Mouse (Mus musculus) limb, embryonic 13.5 days (tissue): ENCODE results near the gene Gm20388. TPM values are rescaled to one million over a fixed set of nuclear protein-coding genes. Genes with fewer than 3 reads are reported as not detected.

ENCODE experiments used
- ATAC-seq: fragments of 200-750 bp; cut with Nextera tagmentation; 2 replicates; pipeline ENCODE4 v1.8.0; 2017; ENCODE audit warnings: low read depth, moderate number of reproducible peaks, moderate TSS enrichment; ENCODE audit not compliant: low FRiP score
- H3K27ac ChIP-seq: fragments of 300-500 bp; sonication (generic); 2 replicates; pipeline ENCODE4 v1.5.1; 2015; ENCODE audit warnings: inconsistent platforms, mild to moderate bottlenecking, moderate library complexity
- H3K27me3 ChIP-seq: fragments of 300-500 bp; sonication (generic); 2 replicates; pipeline ENCODE4 v1.6.1; 2015; ENCODE audit warnings: mild to moderate bottlenecking, inconsistent platforms
- H3K36me3 ChIP-seq: fragments of 300-500 bp; sonication (generic); 2 replicates; pipeline ENCODE4 v1.6.1; 2015; ENCODE audit warnings: inconsistent platforms, mild to moderate bottlenecking, moderate library complexity
- H3K4me1 ChIP-seq: fragments of 300-500 bp; sonication (generic); 2 replicates; pipeline ENCODE4 v1.6.1; 2015; ENCODE audit warnings: inconsistent platforms
- H3K4me2 ChIP-seq: fragments of 300-500 bp; sonication (generic); replicated peaks from 2 replicates; pipeline ENCODE4 v1.6.1; 2015; ENCODE audit warnings: inconsistent platforms, mild to moderate bottlenecking, moderate library complexity
- H3K4me3 ChIP-seq: fragments of 300-500 bp; sonication (generic); 2 replicates; pipeline ENCODE4 v1.5.1; 2015; ENCODE audit warnings: moderate library complexity, mild to moderate bottlenecking, inconsistent platforms
- H3K9ac ChIP-seq: fragments of 300-500 bp; sonication (generic); 2 replicates; pipeline ENCODE4 v1.6.1; 2015; ENCODE audit warnings: mild to moderate bottlenecking, inconsistent platforms
- H3K9me3 ChIP-seq: fragments of 300-500 bp; sonication (generic); 2 replicates; pipeline ENCODE4 v1.6.1; 2016; ENCODE audit warnings: inconsistent platforms
- whole genome bisulfite sequencing: fragments of 180-500 bp; shearing (Covaris S2); methylation state at CpG from one replicate; pipeline ENCODE4 v1.1.7; 2015; 5-methylcytosine and 5-hydroxymethylcytosine counted together
- polyA plus RNA-seq: library from polyadenylated mRNA; unstranded; fragments of >200 nt; fragmentation: Nextera tagmentation; extraction: Ambion mirVana; gene quantifications from 2 replicates; pipeline ENCODE4 v1.2.1, GENCODE M21; 2015

Gm20388 gene
- polyA plus RNA-seq, 1 experiment from 2014 or later, result 7.1 TPM

GRCm38 (mm10) chr8:121687455-121688161, 1777.0 kb downstream of the Gm20388 start:
- no peaks in the 10 kb centered on the region for H3K27me3 ChIP-seq
- H3K9ac ChIP-seq, result no peak overlapping the region; the same call in 1 of the 2 replicates
- no peaks in the 10 kb centered on the region for H3K9me3 ChIP-seq
- no peak overlapping the region for H3K4me3 ChIP-seq
- H3K27ac ChIP-seq, result no peak overlapping the region
- no peaks in the 10 kb centered on the region; the same call in 1 of the 2 replicates for H3K4me1 ChIP-seq
- H3K4me2 ChIP-seq, result no peak overlapping the region
- 61% methylated on average over 14 of the region's 14 CpGs for WGBS
- no peaks in the 10 kb centered on the region for H3K36me3 ChIP-seq
- no peak for ATAC-seq

- Histone ChIP-seq H3K4me3 (no peak overlapping the region), H3K27ac (no peak overlapping the region), H3K36me3 (no peaks in the 10 kb centered on the region), H3K9me3 (no peaks in the 10 kb centered on the region), H3K4me2 (no peak overlapping the region), H3K9ac (no peak overlapping the region), H3K27me3 (no peaks in the 10 kb centered on the region), H3K4me1 (no peaks in the 10 kb centered on the region; the same call in 1 of the 2 replicates)
- WGBS, result 42% methylated on average over 5 of the region's 5 CpGs
- no peak for ATAC-seq
Observed at GRCm38 (mm10) chr8:121688496-121688895, 1777.9 kb downstream of the Gm20388 start.

- H3K27ac ChIP-seq, result no peak overlapping the region
- no peak overlapping the region for H3K4me2 ChIP-seq
- no peak overlapping the region for H3K4me3 ChIP-seq
- H3K4me1 ChIP-seq, result peaks cover 13% of the 10 kb centered on the region
- no peaks in the 10 kb centered on the region for H3K36me3 ChIP-seq
- no peaks in the 10 kb centered on the region for H3K9me3 ChIP-seq
- ATAC-seq, result no peak
- 55% methylated on average over 4 of the region's 4 CpGs for WGBS
- H3K9ac ChIP-seq, result no peak overlapping the region
- H3K27me3 ChIP-seq, result no peaks in the 10 kb centered on the region
Observed at GRCm38 (mm10) chr8:121694453-121694852, 1783.8 kb downstream of the Gm20388 start.

- Histone ChIP-seq H3K27me3 (no peaks in the 10 kb centered on the region), H3K9me3 (no peaks in the 10 kb centered on the region), H3K4me3 (no peak overlapping the region), H3K4me2 (no peak overlapping the region), H3K36me3 (no peaks in the 10 kb centered on the region), H3K27ac (no peak overlapping the region), H3K4me1 (peaks cover 13% of the 10 kb centered on the region), H3K9ac (no peak overlapping the region)
- no peak for ATAC-seq
- 75% methylated on average over 6 of the region's 6 CpGs for WGBS
Observed at GRCm38 (mm10) chr8:121695585-121696184, 1785.0 kb downstream of the Gm20388 start.

GRCm38 (mm10) chr8:121697735-121698614, 1787.3 kb downstream of the Gm20388 start:
- peak overlapping the region; percentile 23 for H3K4me3 ChIP-seq
- no peaks in the 10 kb centered on the region for H3K9me3 ChIP-seq
- peak; percentile 16 for ATAC-seq
- H3K36me3 ChIP-seq, result no peaks in the 10 kb centered on the region
- WGBS, result 3% methylated on average over 16 of the region's 17 CpGs
- no peak overlapping the region for H3K27ac ChIP-seq
- peaks cover 13% of the 10 kb centered on the region for H3K4me1 ChIP-seq
- 0 out of 2 replicates have a peak overlapping the region, but pooled peaks have one; percentile 31 for H3K9ac ChIP-seq
- H3K27me3 ChIP-seq, result no peaks in the 10 kb centered on the region
- peak overlapping the region; percentile 55 for H3K4me2 ChIP-seq

- ATAC-seq, result no peak
- Histone ChIP-seq H3K27ac (no peak overlapping the region), H3K9me3 (no peaks in the 10 kb centered on the region), H3K4me3 (peak overlapping the region; percentile 23), H3K36me3 (no peaks in the 10 kb centered on the region), H3K9ac (no peak overlapping the region), H3K4me1 (peaks cover 13% of the 10 kb centered on the region), H3K27me3 (no peaks in the 10 kb centered on the region), H3K4me2 (peak overlapping the region; percentile 55)
- WGBS, result 8% methylated on average over 9 of the region's 9 CpGs
Observed at GRCm38 (mm10) chr8:121698615-121699101, 1788.0 kb downstream of the Gm20388 start.

- no peak overlapping the region for H3K4me3 ChIP-seq
- no peaks in the 10 kb centered on the region for H3K36me3 ChIP-seq
- 86% methylated on average over 2 of the region's 2 CpGs for WGBS
- no peak overlapping the region for H3K4me2 ChIP-seq
- H3K9ac ChIP-seq, result no peak overlapping the region
- ATAC-seq, result no peak
- no peak overlapping the region for H3K27ac ChIP-seq
- H3K27me3 ChIP-seq, result peaks cover under 1% of the 10 kb centered on the region; the same call in 1 of the 2 replicates
- peaks cover 13% of the 10 kb centered on the region for H3K4me1 ChIP-seq
- H3K9me3 ChIP-seq, result no peaks in the 10 kb centered on the region
Observed at GRCm38 (mm10) chr8:121699936-121700335, 1789.3 kb downstream of the Gm20388 start.

GRCm38 (mm10) chr8:121705174-121705573, 1794.5 kb downstream of the Gm20388 start:
- no peaks in the 10 kb centered on the region for H3K36me3 ChIP-seq
- no peak for ATAC-seq
- no peak overlapping the region for H3K27ac ChIP-seq
- no peak overlapping the region for H3K4me2 ChIP-seq
- no peak overlapping the region for H3K4me3 ChIP-seq
- peaks cover 23% of the 10 kb centered on the region for H3K27me3 ChIP-seq
- 50% methylated on average over 3 of the region's 3 CpGs for WGBS
- no peaks in the 10 kb centered on the region for H3K9me3 ChIP-seq
- H3K9ac ChIP-seq, result no peak overlapping the region
- H3K4me1 ChIP-seq, result no peaks in the 10 kb centered on the region

GRCm38 (mm10) chr8:121706956-121707355, 1796.3 kb downstream of the Gm20388 start:
- Histone ChIP-seq H3K9me3 (no peaks in the 10 kb centered on the region), H3K36me3 (no peaks in the 10 kb centered on the region), H3K4me2 (no peak overlapping the region), H3K27me3 (peaks cover 23% of the 10 kb centered on the region), H3K4me3 (no peak overlapping the region), H3K9ac (no peak overlapping the region), H3K27ac (no peak overlapping the region), H3K4me1 (no peaks in the 10 kb centered on the region)
- WGBS, result 80% methylated on average over 11 of the region's 11 CpGs
- ATAC-seq, result no peak

GRCm38 (mm10) chr8:121708406-121708805, 1797.8 kb downstream of the Gm20388 start:
- no peak for ATAC-seq
- no peak overlapping the region for H3K27ac ChIP-seq
- no peaks in the 10 kb centered on the region for H3K9me3 ChIP-seq
- no peaks in the 10 kb centered on the region for H3K4me1 ChIP-seq
- H3K36me3 ChIP-seq, result no peaks in the 10 kb centered on the region
- WGBS, result 67% methylated on average over 6 of the region's 6 CpGs
- no peak overlapping the region for H3K4me2 ChIP-seq
- peaks cover 25% of the 10 kb centered on the region for H3K27me3 ChIP-seq
- no peak overlapping the region for H3K4me3 ChIP-seq
- no peak overlapping the region for H3K9ac ChIP-seq

GRCm38 (mm10) chr8:121717502-121717901, 1806.9 kb downstream of the Gm20388 start:
- H3K9me3 ChIP-seq, result no peaks in the 10 kb centered on the region
- no peak overlapping the region for H3K4me3 ChIP-seq
- peaks cover 7% of the 10 kb centered on the region; the same call in 1 of the 2 replicates for H3K4me1 ChIP-seq
- no peak overlapping the region for H3K27ac ChIP-seq
- no peaks in the 10 kb centered on the region for H3K36me3 ChIP-seq
- no peak for ATAC-seq
- H3K9ac ChIP-seq, result no peak overlapping the region
- WGBS, result 48% methylated on average over 14 of the region's 14 CpGs
- H3K4me2 ChIP-seq, result peak overlapping the region; percentile 47
- H3K27me3 ChIP-seq, result peaks cover 53% of the 10 kb centered on the region

- no peak overlapping the region for H3K27ac ChIP-seq
Observed at GRCm38 (mm10) chr8:121717982-121718425, 1807.4 kb downstream of the Gm20388 start.

More at GRCm38 (mm10) chr8:121717982-121718425, 1807.4 kb downstream of the Gm20388 start:
- H3K4me2 ChIP-seq, result peak overlapping the region; percentile 47
- peaks cover 55% of the 10 kb centered on the region for H3K27me3 ChIP-seq
- H3K9me3 ChIP-seq, result no peaks in the 10 kb centered on the region
- peaks cover 7% of the 10 kb centered on the region; the same call in 1 of the 2 replicates for H3K4me1 ChIP-seq
- ATAC-seq, result peak; percentile 73
- WGBS, result 27% methylated on average over 12 of the region's 12 CpGs
- no peak overlapping the region for H3K9ac ChIP-seq
- H3K36me3 ChIP-seq, result no peaks in the 10 kb centered on the region
- no peak overlapping the region for H3K4me3 ChIP-seq
